Mouse (Mus musculus): Measurements from ENCODE around the gene Snx15. TPM values are rescaled to one million over a fixed set of nuclear protein-coding genes. Genes with fewer than 3 reads are reported as not detected.

The Snx15 gene
- polyA plus RNA-seq (2014; fragmentation: Nextera tagmentation; extraction: Ambion mirVana), result 27.4 and 30.9 TPM in 2 replicates

GRCm38 (mm10) chr19:6127760-6128341, at the start of gene Snx15:
Snx15 (minus strand) TSS chr19:6128304.
- peak; percentile 92 for DNase-seq (ENCODE audit: low spot score)
- Histone ChIP-seq H3K27me3 (ENCODE audit: control insufficient read depth, insufficient read depth, low read length) (no peaks in the 10 kb centered on the region), H3K4me3 (ENCODE audit: low read depth, low read length) (peak within 1 kb of the TSS; percentile 47), H3K4me1 (replicated peaks; ENCODE audit: control insufficient read depth, insufficient read depth, low read length) (no peaks in the 10 kb centered on the region; the same call in 1 of the 2 replicates), H3K4me2 (ENCODE audit: low read depth, low read length, severe bottlenecking) (peak within 1 kb of the TSS; percentile 59), H3K36me3 (ENCODE audit: control insufficient read depth, insufficient read depth, low read length) (no peaks in the 10 kb centered on the region), H3K9me3 (ENCODE audit: control insufficient read depth, low read length) (no peaks in the 10 kb centered on the region), H3K27ac (ENCODE audit: low read depth, low read length) (peak within 1 kb of the TSS; percentile 55; the same call in 1 of the 2 replicates), H3K9ac (ENCODE audit: low read length) (peak within 1 kb of the TSS; percentile 66)
- under 1% methylated on average over 32 of the region's 32 CpGs for WGBS
- ATAC-seq (replicated peaks; ENCODE audit: low FRiP score), result peak; percentile 87

- H3K4me1 ChIP-seq (replicated peaks; ENCODE audit: control insufficient read depth, insufficient read depth, low read length), result no peaks in the 10 kb centered on the region
- no peak overlapping the region for H3K4me3 ChIP-seq (ENCODE audit: low read depth, low read length)
- H3K9me3 ChIP-seq (ENCODE audit: control insufficient read depth, low read length), result no peaks in the 10 kb centered on the region
- H3K27ac ChIP-seq (ENCODE audit: low read depth, low read length), result no peak overlapping the region
- H3K27me3 ChIP-seq (ENCODE audit: control insufficient read depth, insufficient read depth, low read length), result no peaks in the 10 kb centered on the region
- no peaks in the 10 kb centered on the region for H3K36me3 ChIP-seq (ENCODE audit: control insufficient read depth, insufficient read depth, low read length)
- DNase-seq (ENCODE audit: low spot score), result no peak
- no peak for ATAC-seq (replicated peaks; ENCODE audit: low FRiP score)
- no peak overlapping the region for H3K4me2 ChIP-seq (ENCODE audit: low read depth, low read length, severe bottlenecking)
- no peak overlapping the region for H3K9ac ChIP-seq (ENCODE audit: low read length)
- 70% methylated on average over 5 of the region's 5 CpGs for WGBS
These were observed 46.7 kb upstream of the Snx15 start for GRCm38 (mm10) chr19:6174771-6175170.

- no peaks in the 10 kb centered on the region for H3K27me3 ChIP-seq (ENCODE audit: control insufficient read depth, insufficient read depth, low read length)
- H3K4me1 ChIP-seq (replicated peaks; ENCODE audit: control insufficient read depth, insufficient read depth, low read length), result no peaks in the 10 kb centered on the region
- no peak overlapping the region for H3K27ac ChIP-seq (ENCODE audit: low read depth, low read length)
- ATAC-seq (replicated peaks; ENCODE audit: low FRiP score), result no peak
- H3K9me3 ChIP-seq (ENCODE audit: control insufficient read depth, low read length), result no peaks in the 10 kb centered on the region
- no peak overlapping the region for H3K4me3 ChIP-seq (ENCODE audit: low read depth, low read length)
- no peak overlapping the region for H3K4me2 ChIP-seq (ENCODE audit: low read depth, low read length, severe bottlenecking)
- no peak for DNase-seq (ENCODE audit: low spot score)
- H3K9ac ChIP-seq (ENCODE audit: low read length), result no peak overlapping the region
- no peaks in the 10 kb centered on the region for H3K36me3 ChIP-seq (ENCODE audit: control insufficient read depth, insufficient read depth, low read length)
- WGBS, result 87% methylated on average over 8 of the region's 8 CpGs
These were observed 43.1 kb upstream of the Snx15 start for GRCm38 (mm10) chr19:6171215-6171614.

GRCm38 (mm10) chr19:6166750-6167149, 38.6 kb upstream of the Snx15 start:
- Histone ChIP-seq H3K9ac (ENCODE audit: low read length) (no peak overlapping the region), H3K4me2 (ENCODE audit: low read depth, low read length, severe bottlenecking) (no peak overlapping the region), H3K36me3 (ENCODE audit: control insufficient read depth, insufficient read depth, low read length) (no peaks in the 10 kb centered on the region), H3K9me3 (ENCODE audit: control insufficient read depth, low read length) (no peaks in the 10 kb centered on the region), H3K4me3 (ENCODE audit: low read depth, low read length) (no peak overlapping the region), H3K4me1 (replicated peaks; ENCODE audit: control insufficient read depth, insufficient read depth, low read length) (no peaks in the 10 kb centered on the region), H3K27ac (ENCODE audit: low read depth, low read length) (no peak overlapping the region), H3K27me3 (ENCODE audit: control insufficient read depth, insufficient read depth, low read length) (no peaks in the 10 kb centered on the region)
- ATAC-seq (replicated peaks; ENCODE audit: low FRiP score), result no peak
- no peak for DNase-seq (ENCODE audit: low spot score)
- 74% methylated on average over 4 of the region's 4 CpGs for WGBS

GRCm38 (mm10) chr19:6163872-6164547, 35.9 kb upstream of the Snx15 start:
- H3K4me3 ChIP-seq (ENCODE audit: low read depth, low read length), result no peak overlapping the region
- no peak for ATAC-seq (replicated peaks; ENCODE audit: low FRiP score)

GRCm38 (mm10) chr19:6157220-6157619, 29.1 kb upstream of the Snx15 start:
- DNase-seq (ENCODE audit: low spot score), result no peak

More at GRCm38 (mm10) chr19:6163872-6164547, 35.9 kb upstream of the Snx15 start:
- H3K4me1 ChIP-seq (replicated peaks; ENCODE audit: control insufficient read depth, insufficient read depth, low read length), result no peaks in the 10 kb centered on the region
- no peaks in the 10 kb centered on the region for H3K9me3 ChIP-seq (ENCODE audit: control insufficient read depth, low read length)
- 80% methylated on average over 10 of the region's 10 CpGs for WGBS
- H3K36me3 ChIP-seq (ENCODE audit: control insufficient read depth, insufficient read depth, low read length), result no peaks in the 10 kb centered on the region
- H3K4me2 ChIP-seq (ENCODE audit: low read depth, low read length, severe bottlenecking), result no peak overlapping the region
- H3K9ac ChIP-seq (ENCODE audit: low read length), result no peak overlapping the region
- no peak overlapping the region for H3K27ac ChIP-seq (ENCODE audit: low read depth, low read length)
- no peak for DNase-seq (ENCODE audit: low spot score)
- H3K27me3 ChIP-seq (ENCODE audit: control insufficient read depth, insufficient read depth, low read length), result no peaks in the 10 kb centered on the region

GRCm38 (mm10) chr19:6156372-6156771, 28.3 kb upstream of the Snx15 start:
- H3K27me3 ChIP-seq (ENCODE audit: control insufficient read depth, insufficient read depth, low read length), result no peaks in the 10 kb centered on the region
- no peak overlapping the region for H3K27ac ChIP-seq (ENCODE audit: low read depth, low read length)
- no peak for DNase-seq (ENCODE audit: low spot score)
- H3K9me3 ChIP-seq (ENCODE audit: control insufficient read depth, low read length), result no peaks in the 10 kb centered on the region
- H3K4me3 ChIP-seq (ENCODE audit: low read depth, low read length), result no peak overlapping the region
- no peaks in the 10 kb centered on the region for H3K36me3 ChIP-seq (ENCODE audit: control insufficient read depth, insufficient read depth, low read length)
- WGBS, result 68% methylated on average over 8 of the region's 8 CpGs
- ATAC-seq (replicated peaks; ENCODE audit: low FRiP score), result no peak
- H3K4me2 ChIP-seq (ENCODE audit: low read depth, low read length, severe bottlenecking), result no peak overlapping the region
- no peak overlapping the region for H3K9ac ChIP-seq (ENCODE audit: low read length)
- no peaks in the 10 kb centered on the region for H3K4me1 ChIP-seq (replicated peaks; ENCODE audit: control insufficient read depth, insufficient read depth, low read length)

More at GRCm38 (mm10) chr19:6157220-6157619, 29.1 kb upstream of the Snx15 start:
- Histone ChIP-seq H3K9me3 (ENCODE audit: control insufficient read depth, low read length) (no peaks in the 10 kb centered on the region), H3K27ac (ENCODE audit: low read depth, low read length) (no peak overlapping the region), H3K4me1 (replicated peaks; ENCODE audit: control insufficient read depth, insufficient read depth, low read length) (no peaks in the 10 kb centered on the region), H3K27me3 (ENCODE audit: control insufficient read depth, insufficient read depth, low read length) (no peaks in the 10 kb centered on the region), H3K4me3 (ENCODE audit: low read depth, low read length) (no peak overlapping the region), H3K36me3 (ENCODE audit: control insufficient read depth, insufficient read depth, low read length) (no peaks in the 10 kb centered on the region), H3K9ac (ENCODE audit: low read length) (no peak overlapping the region), H3K4me2 (ENCODE audit: low read depth, low read length, severe bottlenecking) (no peak overlapping the region)
- ATAC-seq (replicated peaks; ENCODE audit: low FRiP score), result no peak
- WGBS, result 78% methylated on average over 6 of the region's 6 CpGs

- WGBS, result 85% methylated on average over 9 of the region's 9 CpGs
- ATAC-seq (replicated peaks; ENCODE audit: low FRiP score) (no peak), DNase-seq (ENCODE audit: low spot score) (no peak)
- Histone ChIP-seq H3K27ac (ENCODE audit: low read depth, low read length) (no peak overlapping the region), H3K4me1 (replicated peaks; ENCODE audit: control insufficient read depth, insufficient read depth, low read length) (no peaks in the 10 kb centered on the region), H3K27me3 (ENCODE audit: control insufficient read depth, insufficient read depth, low read length) (no peaks in the 10 kb centered on the region), H3K36me3 (ENCODE audit: control insufficient read depth, insufficient read depth, low read length) (no peaks in the 10 kb centered on the region), H3K4me3 (ENCODE audit: low read depth, low read length) (no peak overlapping the region), H3K9ac (ENCODE audit: low read length) (no peak overlapping the region), H3K9me3 (ENCODE audit: control insufficient read depth, low read length) (no peaks in the 10 kb centered on the region), H3K4me2 (ENCODE audit: low read depth, low read length, severe bottlenecking) (no peak overlapping the region)
These were observed 27.1 kb upstream of the Snx15 start for GRCm38 (mm10) chr19:6155174-6155573.

- no peak for ATAC-seq (replicated peaks; ENCODE audit: low FRiP score)
- Histone ChIP-seq H3K9ac (ENCODE audit: low read length) (no peak overlapping the region), H3K4me1 (replicated peaks; ENCODE audit: control insufficient read depth, insufficient read depth, low read length) (0 out of 2 replicates have a peak, but pooled peaks cover 4% of the 10 kb centered on the region), H3K27me3 (ENCODE audit: control insufficient read depth, insufficient read depth, low read length) (no peaks in the 10 kb centered on the region), H3K36me3 (ENCODE audit: control insufficient read depth, insufficient read depth, low read length) (no peaks in the 10 kb centered on the region), H3K27ac (ENCODE audit: low read depth, low read length) (no peak overlapping the region), H3K4me3 (ENCODE audit: low read depth, low read length) (no peak overlapping the region), H3K4me2 (ENCODE audit: low read depth, low read length, severe bottlenecking) (no peak overlapping the region), H3K9me3 (ENCODE audit: control insufficient read depth, low read length) (no peaks in the 10 kb centered on the region)
- DNase-seq (ENCODE audit: low spot score), result no peak
- WGBS, result 86% methylated on average over 5 of the region's 5 CpGs
These were observed 16.7 kb upstream of the Snx15 start for GRCm38 (mm10) chr19:6144842-6145241.
